Mouse (Mus musculus) right cerebral cortex, postnatal 4 days (tissue): ENCODE results near the gene Kyat1.
A peak's percentile ranks its signal among the peaks of the same experiment; 100 is the strongest.
"Not testable (repeated sequence)": the region's sequence is repeated elsewhere in the genome, so short reads cannot be mapped to it uniquely, and the experiment has no call there.

Source experiments
- DNase-seq: peaks from one replicate; pipeline ENCODE4 v3.0.0-alpha.2; 2022

Gene Kyat1

GRCm38 (mm10) chr2:30212951-30213350 lies 7.3 kb upstream of the Kyat1 start:
- no peak for DNase-seq

GRCm38 (mm10) chr2:30212169-30212545 lies 6.5 kb upstream of the Kyat1 start:
- no peak for DNase-seq

GRCm38 (mm10) chr2:30211408-30212168 lies 5.9 kb upstream of the Kyat1 start:
- no peak for DNase-seq

DNA sequence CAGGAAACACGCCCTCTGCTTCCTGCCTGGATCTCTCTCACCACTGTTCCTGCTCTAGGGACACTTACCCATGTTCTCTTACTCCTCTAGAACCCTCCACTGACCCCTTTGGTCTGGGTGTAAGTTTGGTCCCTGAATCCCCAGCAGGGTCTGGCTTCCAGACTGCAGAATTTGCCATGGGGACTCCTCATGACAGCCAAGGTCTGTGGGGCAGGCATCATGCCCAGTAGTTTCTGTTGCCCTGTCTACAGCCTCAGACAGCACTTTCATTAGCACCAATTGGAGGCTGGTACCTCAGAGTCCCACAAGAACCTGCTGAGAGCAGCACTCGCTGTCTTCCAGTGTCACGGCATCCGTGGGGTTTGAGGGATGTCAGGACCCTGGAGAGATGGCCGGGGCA lies 2.2 kb upstream of the Kyat1 start:
- no peak for DNase-seq

DNA sequence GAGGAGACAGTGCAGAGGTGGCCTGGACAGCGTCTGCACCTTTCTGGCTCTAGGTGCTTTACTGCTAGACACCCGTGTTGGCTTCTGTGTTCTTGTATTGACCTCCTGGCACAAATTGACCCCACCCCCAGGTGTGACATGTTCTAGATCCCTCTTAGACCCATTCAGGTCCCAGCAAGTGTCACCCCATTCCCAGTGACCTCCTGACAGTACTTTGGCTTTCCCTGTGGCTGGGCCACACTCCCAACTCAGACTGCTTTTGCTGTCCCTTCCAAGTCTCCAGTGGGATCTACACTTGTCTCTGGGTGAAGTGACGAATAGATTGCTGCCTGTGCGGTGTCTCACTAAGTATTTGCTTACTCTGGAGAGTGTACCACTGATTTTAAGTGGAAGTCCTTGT lies 1.8 kb upstream of the Kyat1 start:
- no peak for DNase-seq

- no peak for DNase-seq
These were observed 405 bp downstream of the Kyat1 start for GRCm38 (mm10) chr2:30205255-30205628.

GRCm38 (mm10) chr2:30203439-30203838 lies 2.2 kb downstream of the Kyat1 start:
- no peak for DNase-seq

GRCm38 (mm10) chr2:30200388-30200925 lies 5.2 kb downstream of the Kyat1 start:
- DNase-seq, result no peak

GRCm38 (mm10) chr2:30199984-30200383 lies 5.7 kb downstream of the Kyat1 start:
- DNase-seq, result no peak

DNA sequence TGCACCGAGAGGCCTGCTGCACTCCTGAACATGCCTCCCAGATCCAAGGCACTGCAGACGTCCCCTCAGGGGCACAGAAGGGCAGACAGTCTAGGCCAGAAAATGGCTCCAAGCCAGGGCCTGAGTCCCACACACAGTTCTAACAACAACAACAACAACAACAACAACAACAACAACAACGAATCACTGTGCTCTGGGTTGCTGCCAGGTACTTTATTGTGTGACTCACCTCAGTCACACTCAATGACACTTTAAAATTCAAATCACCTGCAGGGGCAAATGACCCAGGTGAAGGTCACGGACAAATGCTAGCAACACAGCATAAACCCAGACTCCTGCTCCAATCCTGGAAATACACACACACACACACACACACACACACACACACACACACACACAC lies 7.6 kb downstream of the Kyat1 start:
- no peak for DNase-seq

DNA sequence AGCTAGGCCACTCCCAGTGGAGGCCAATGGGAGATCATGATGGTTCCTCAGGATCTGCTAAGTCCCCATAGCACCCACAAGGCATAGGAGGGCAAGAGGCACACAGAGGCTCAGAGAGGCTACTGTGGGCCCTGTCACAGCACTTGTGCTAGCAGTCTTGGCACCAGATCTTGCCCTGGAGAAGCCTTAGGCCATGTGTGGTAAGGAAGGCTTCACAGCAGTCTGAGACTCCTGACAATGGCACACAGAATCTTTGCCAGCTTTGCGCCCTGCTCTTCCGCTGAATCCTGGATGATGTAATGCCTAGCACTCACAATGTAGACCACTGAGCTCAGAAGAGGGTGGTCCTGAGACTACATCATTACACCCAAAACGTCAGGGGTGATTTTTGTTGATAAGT lies 11.0 kb downstream of the Kyat1 start:
- no peak for DNase-seq

- DNase-seq, result no peak
These were observed 13.7 kb downstream of the Kyat1 start for GRCm38 (mm10) chr2:30191790-30192580.

DNA sequence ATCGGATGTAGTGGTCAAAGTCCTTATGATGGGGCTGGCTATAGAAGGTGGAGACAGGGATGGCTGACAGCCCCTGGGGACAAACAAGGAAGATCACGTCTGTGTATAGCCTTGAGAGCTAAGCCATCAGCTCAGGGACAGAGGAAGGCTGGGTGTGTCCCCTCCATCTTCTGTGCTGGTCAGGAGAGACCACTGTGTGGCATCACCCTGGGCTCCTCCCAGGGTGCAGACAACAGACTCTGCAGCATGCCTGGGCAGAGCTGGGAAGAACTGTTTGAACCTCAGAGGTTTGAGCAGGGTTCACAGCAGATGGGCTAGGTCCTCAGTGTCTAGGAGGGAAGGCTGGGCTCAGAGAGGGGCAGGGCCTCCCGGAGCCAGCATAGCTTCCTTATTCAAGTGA lies 20.0 kb downstream of the Kyat1 start:
- no peak for DNase-seq

DNA sequence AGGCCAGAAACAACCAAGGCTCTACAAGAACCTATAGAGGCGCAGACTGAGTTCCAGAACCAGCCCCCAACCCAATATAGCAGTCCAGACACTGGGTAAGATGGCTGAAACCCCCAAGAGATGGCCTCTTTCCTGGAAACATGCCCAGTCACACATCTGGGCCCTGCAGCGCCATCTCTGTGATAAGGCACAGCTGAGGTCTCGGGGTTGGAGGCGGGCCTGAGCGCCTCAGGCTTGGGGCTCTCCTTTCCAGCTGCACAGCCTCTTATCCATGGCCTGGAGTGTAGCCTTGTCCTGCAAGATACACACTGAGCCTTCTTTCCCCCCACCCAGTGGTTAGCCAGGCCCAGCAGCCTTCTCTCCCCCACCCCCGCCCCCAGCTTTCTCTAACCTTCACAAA lies 20.4 kb downstream of the Kyat1 start:
- DNase-seq, result no peak

- no peak for DNase-seq
These were observed 21.9 kb downstream of the Kyat1 start for GRCm38 (mm10) chr2:30183721-30184120.

DNA sequence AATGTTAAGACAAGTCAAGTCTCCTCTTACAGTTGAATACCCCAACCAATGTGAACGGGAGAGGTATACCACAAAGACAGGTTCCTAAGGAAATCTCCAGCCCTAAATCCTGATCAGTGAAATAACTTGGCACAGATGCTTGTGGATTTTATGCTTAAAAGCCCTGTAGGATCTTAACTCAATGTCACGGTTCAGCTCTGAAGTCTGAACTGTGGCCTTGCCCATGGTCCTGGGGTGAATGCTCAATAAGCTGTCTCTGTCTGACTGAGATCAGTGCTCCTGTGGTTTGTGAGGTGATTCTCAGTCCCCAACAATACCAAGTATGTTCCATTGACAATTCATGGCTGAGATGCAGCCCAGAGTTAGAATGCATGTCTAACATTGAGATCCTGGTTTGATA lies 23.2 kb downstream of the Kyat1 start:
- no peak for DNase-seq

DNA sequence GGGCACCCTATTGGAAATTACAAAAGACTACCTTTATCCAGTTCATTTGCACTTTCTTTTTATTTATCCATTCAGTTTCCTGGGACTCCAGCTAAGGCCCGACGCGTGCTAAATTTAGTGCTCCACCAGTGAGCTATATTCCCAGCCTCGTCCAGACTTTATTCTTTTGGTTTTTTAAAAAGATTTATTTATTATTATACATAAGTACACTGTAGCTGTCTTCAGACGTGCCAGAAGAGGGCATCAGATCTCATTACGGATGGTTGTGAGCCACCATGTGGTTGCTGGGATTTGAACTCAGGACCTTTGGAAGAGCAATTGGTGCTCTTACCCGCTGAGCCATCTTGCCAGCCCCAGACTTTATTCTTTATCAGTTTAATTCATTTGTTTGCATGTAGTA lies 26.9 kb downstream of the Kyat1 start:
- DNase-seq, result not testable (repeated sequence)

- peak; percentile 97 for DNase-seq
These were observed 27.7 kb downstream of the Kyat1 start, which contains the start of gene Spout1 for GRCm38 (mm10) chr2:30177700-30178675. Gene Spout1 (minus strand): TSS chr2:30178459.

DNA sequence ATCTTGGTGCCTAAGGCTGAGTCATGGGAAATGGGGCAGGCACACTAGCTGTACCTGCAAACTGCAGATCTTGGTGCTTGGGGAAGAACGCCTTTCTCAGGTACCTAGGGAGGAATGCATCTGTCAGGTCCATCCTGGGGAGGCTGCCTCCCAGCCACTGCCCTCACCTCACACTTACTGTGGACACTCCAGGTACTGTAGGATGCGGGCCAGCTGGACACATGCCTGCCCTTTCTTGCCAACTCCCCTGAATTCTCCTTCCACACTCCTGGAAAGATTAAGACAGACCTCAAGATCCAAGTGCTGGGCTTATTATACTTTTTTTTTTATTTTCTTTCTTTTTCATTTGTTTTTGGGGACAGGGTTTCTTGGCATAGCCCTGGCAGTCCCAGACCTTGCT lies 29.1 kb downstream of the Kyat1 start:
- no peak for DNase-seq

DNA sequence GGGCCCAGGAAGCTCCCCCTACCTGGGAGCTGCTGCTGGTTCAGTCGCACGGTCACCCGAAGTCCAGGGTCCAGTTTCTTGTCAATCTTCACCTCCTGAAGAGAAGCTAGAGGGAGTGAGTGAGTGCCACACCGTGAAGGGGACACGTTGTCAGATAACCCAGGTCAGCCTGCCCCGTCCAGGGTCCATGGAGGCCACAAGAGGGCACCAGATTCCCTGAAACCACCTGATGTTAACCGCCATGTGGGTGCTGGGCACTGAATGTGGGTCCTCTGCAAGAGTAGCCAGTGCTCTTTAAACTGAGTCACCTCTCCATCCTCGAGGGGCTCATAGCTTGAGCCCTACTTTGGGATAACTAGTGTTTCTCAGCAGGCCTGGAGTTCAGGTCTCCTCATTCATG lies 29.8 kb downstream of the Kyat1 start:
- DNase-seq, result no peak

- DNase-seq, result no peak
These were observed 32.0 kb downstream of the Kyat1 start for GRCm38 (mm10) chr2:30173541-30174240.

DNA sequence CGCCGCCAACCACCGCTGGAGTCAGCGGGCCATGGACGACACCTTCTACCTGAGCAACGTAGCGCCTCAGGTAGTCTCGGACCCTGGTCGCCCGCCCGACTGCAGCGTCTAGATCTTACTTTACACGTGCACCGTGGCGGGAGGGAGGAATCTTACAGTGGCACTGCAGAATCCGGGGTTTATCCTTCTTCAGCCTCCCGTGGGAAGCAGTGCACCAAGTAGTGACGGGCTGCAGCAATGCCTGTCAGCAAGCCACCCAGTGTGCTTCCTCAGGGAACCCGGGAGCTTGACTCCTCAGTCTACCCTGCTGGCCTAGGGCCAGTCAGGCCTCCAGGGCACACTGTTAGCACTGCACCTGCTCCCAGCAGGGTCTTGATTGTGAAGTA lies 33.7 kb downstream of the Kyat1 start:
- DNase-seq, result no peak
